Mouse (Mus musculus) hindbrain, postnatal 0 days (tissue): ENCODE results near the gene 2510039O18Rik. TPM values are rescaled to one million over a fixed set of nuclear protein-coding genes. Genes with fewer than 3 reads are reported as not detected.

Experiments used
- ATAC-seq: fragments of 200-750 bp; cut with Nextera tagmentation; 2 replicates; pipeline ENCODE4 v1.8.0; 2017; ENCODE audit warnings: mild to moderate bottlenecking, moderate TSS enrichment, moderate library complexity
- DNase-seq: peaks from one replicate; pipeline ENCODE4 v3.0.0-alpha.2; 2015; ENCODE audit warnings: low spot score
- H3K27ac ChIP-seq: fragments of 300-500 bp; sonication (generic); 2 replicates; pipeline ENCODE4 v1.5.1; 2014; ENCODE audit warnings: mild to moderate bottlenecking
- H3K27me3 ChIP-seq: fragments of 300-500 bp; sonication (generic); 2 replicates; pipeline ENCODE4 v1.6.1; 2014; ENCODE audit warnings: low read length, mixed read lengths; ENCODE audit not compliant: insufficient read depth
- H3K36me3 ChIP-seq: fragments of 300-500 bp; sonication (generic); 2 replicates; pipeline ENCODE4 v1.6.1; 2014; ENCODE audit warnings: low read length, mixed read lengths; ENCODE audit not compliant: insufficient read depth
- H3K4me1 ChIP-seq: fragments of 300-500 bp; sonication (generic); 2 replicates; pipeline ENCODE4 v1.6.1; 2014; ENCODE audit warnings: antibody characterized with exemption, low read length, mixed read lengths; ENCODE audit not compliant: insufficient read depth
- H3K4me2 ChIP-seq: fragments of 300-500 bp; sonication (generic); 2 replicates; pipeline ENCODE4 v1.6.1; 2014; ENCODE audit warnings: low read depth, mild to moderate bottlenecking, low read length, moderate library complexity, mixed read lengths
- H3K4me3 ChIP-seq: fragments of 300-500 bp; sonication (generic); 2 replicates; pipeline ENCODE4 v1.5.1; 2014; ENCODE audit warnings: low read length
- H3K9ac ChIP-seq: fragments of 300-500 bp; sonication (generic); replicated peaks from 2 replicates; pipeline ENCODE4 v1.6.1; 2014; ENCODE audit warnings: mild to moderate bottlenecking, low read length, moderate library complexity, mixed read lengths
- H3K9me3 ChIP-seq: fragments of 300-500 bp; sonication (generic); 2 replicates; pipeline ENCODE4 v1.6.1; 2016; ENCODE audit warnings: low read length, mixed read lengths
- CTCF ChIP-seq: IDR thresholded peaks from 2 replicates; pipeline ENCODE4 v1.5.1; 2016; ENCODE audit warnings: antibody characterized with exemption, control low read depth, low read depth
- WGBS: fragments of 180-500 bp; shearing (Covaris S2); extraction: QIAGEN DNeasy Blood & Tissue Kit; methylation state at CpG from one replicate; pipeline ENCODE4 v1.1.7; 2014; 5-methylcytosine and 5-hydroxymethylcytosine counted together
- polyA plus RNA-seq: library from polyadenylated mRNA; unstranded; fragments of >200 nt; fragmentation: Nextera tagmentation; extraction: Ambion mirVana; gene quantifications from 2 replicates; pipeline ENCODE4 v1.2.1, GENCODE M21; 2015
- total RNA-seq: library from RNA; depleted of rRNA; stranded (reverse); fragments of >200 nt; gene quantifications from 2 replicates; pipeline ENCODE4 v1.2.3, GENCODE M21; 2014

Gene 2510039O18Rik
- total and polyA plus RNA-seq, 2 experiments from 2014 or later: 11.0 to 70.9 TPM

DNA sequence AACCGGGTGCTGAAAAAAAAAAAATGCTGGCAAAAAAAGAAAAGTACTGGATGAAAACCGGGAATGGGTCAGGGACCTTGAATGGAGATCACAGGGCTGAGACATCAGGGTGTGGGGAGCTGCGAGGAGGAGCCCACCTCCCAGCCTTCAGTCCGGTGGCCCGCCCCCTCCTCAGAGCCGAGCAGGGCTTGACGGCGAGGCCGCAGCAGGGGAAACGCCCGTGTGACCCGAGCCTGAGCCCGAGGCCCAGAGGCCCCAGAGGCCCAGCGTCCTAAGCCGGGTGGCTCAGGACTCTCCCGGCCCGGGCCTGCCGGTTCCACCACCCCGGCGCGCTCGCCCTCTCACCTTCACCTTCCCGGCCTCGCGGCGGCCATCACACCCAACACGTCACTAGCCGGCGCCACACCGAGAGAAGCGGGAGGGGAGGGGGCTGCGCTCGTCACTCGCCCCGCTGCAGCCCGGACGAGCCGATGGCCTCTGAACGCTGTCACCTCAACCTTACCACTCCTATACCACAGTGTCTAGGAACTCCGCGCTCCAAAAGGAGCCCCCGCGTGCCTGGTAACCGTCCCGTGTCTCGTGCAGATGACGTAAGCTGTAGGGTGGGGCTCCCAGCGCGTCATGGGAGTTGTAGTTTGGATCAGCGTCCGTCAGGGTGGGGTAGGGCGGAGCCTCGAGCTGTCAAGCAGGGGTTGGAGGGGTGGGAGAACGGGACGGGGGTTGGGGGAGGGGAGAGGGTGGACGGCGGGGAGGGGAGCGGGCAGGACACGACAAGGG lies 36.2 kb upstream of the 2510039O18Rik start, which contains the start of gene Mfn2:
Mfn2 (minus strand) TSS at position 392 of the 777 bp plus-strand sequence.
- peak; percentile 96 for ATAC-seq
- H3K27ac ChIP-seq: peak within 1 kb of the TSS; percentile 88
- H3K4me1 ChIP-seq: peaks cover 10% of the 10 kb centered on the region; the same call in 1 of the 2 replicates
- no peaks in the 10 kb centered on the region for H3K27me3 ChIP-seq
- H3K4me2 ChIP-seq: peak within 1 kb of the TSS; percentile 72
- peak within 1 kb of the TSS; percentile 75 for H3K9ac ChIP-seq
- DNase-seq: peak; percentile 95
- H3K36me3 ChIP-seq: peaks cover 17% of the 10 kb centered on the region; the same call in 1 of the 2 replicates
- H3K9me3 ChIP-seq: no peaks in the 10 kb centered on the region
- under 1% methylated on average over 48 of the region's 59 CpGs for whole genome bisulfite sequencing
- H3K4me3 ChIP-seq: peak within 1 kb of the TSS; percentile 88
- no peak for TF ChIP-seq CTCF

DNA sequence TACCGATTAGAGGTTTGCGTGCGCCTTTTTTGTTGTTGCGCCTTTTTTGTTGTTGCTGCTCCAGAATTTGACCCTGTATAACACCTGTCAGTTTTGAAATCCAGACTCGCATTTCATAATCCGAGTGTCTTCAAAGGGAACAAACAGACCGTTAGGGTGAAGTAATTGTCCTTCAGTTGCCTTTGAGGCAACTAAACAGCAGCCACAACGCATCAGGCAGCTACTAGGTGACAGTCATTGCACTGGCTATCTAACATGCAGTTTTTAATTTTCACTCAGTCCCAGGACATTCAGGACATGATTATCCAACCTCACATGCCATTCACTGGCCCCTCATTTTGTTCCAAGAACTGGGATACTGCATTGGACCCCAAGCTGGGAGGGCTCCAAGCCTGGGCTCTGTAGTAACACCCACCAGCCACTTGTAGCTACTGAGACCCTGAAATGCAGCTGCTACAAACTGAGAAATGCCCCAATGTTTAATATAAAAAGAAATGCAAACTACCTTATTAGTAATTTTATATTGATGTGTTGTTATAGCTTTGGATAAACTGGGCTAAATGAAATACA lies 35.5 kb upstream of the 2510039O18Rik start:
- peak; percentile 34; the same call in 1 of the 2 replicates for TF ChIP-seq CTCF
- H3K27ac ChIP-seq: peak overlapping the region; percentile 88
- peak; percentile 33 for ATAC-seq
- no peaks in the 10 kb centered on the region for H3K9me3 ChIP-seq
- WGBS: under 1% methylated on average over 8 of the region's 8 CpGs
- no peaks in the 10 kb centered on the region for H3K27me3 ChIP-seq
- H3K4me1 ChIP-seq: peaks cover 10% of the 10 kb centered on the region; the same call in 1 of the 2 replicates
- H3K4me3 ChIP-seq: peak overlapping the region; percentile 88
- H3K9ac ChIP-seq: peak overlapping the region; percentile 75
- peak; percentile 42 for DNase-seq
- H3K4me2 ChIP-seq: peak overlapping the region; percentile 72
- H3K36me3 ChIP-seq: 0 out of 2 replicates have a peak, but pooled peaks cover 10% of the 10 kb centered on the region

DNA sequence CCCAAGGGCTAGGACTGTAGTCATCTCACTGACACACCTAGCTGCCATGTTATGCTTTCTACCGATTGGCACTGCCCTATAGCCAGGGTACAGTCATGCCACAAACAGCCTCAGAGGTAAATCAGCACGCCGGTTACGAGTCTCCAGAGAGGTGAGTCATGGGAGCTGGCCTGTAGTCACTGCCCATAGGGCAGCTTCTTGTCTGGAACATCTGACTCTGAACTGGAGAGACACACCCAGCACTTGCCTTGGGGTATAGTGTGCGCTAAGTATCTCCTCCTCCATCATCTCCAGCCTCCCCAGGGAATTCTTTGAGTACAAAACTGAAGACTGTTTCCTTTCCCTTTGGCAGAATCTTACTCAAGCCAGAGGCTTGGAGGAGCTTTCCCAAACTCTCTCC lies 34.5 kb upstream of the 2510039O18Rik start:
- no peak for TF ChIP-seq CTCF
- 85% methylated on average over 5 of the region's 5 CpGs for WGBS
- Histone ChIP-seq H3K4me2 (no peak overlapping the region), H3K9me3 (no peaks in the 10 kb centered on the region), H3K9ac (no peak overlapping the region), H3K27me3 (no peaks in the 10 kb centered on the region), H3K27ac (no peak overlapping the region), H3K4me1 (peaks cover 10% of the 10 kb centered on the region; the same call in 1 of the 2 replicates), H3K36me3 (0 out of 2 replicates have a peak, but pooled peaks cover 4% of the 10 kb centered on the region), H3K4me3 (no peak overlapping the region)
- ATAC-seq: no peak
- no peak for DNase-seq

DNA sequence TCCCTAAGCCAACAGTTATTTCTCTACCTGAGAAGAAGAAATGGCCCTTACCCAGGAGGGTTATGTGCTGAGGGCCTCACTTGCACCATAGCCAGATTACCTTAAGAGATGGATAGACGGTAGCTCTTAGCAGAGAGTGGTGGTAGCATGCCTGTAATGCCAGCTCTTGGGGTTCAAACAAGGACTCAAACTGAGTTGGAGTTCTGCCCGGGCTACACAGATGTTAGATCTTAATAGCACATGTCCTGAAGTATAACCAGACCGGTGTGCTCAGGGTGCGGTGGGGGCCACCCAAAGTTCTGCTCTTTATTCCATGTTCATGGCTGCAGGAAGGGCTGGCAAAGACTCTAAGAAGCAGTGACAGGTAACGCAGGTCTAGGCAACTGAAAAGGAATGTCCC lies 31.2 kb upstream of the 2510039O18Rik start:
- H3K4me1 ChIP-seq: no peaks in the 10 kb centered on the region
- 83% methylated on average over 5 of the region's 5 CpGs for WGBS
- no peak for TF ChIP-seq CTCF

GRCm38 (mm10) chr4:147918459-147919121 lies 22.1 kb upstream of the 2510039O18Rik start:
- H3K36me3 ChIP-seq: no peaks in the 10 kb centered on the region
- H3K9ac ChIP-seq: no peak overlapping the region
- no peak overlapping the region for H3K4me3 ChIP-seq
- H3K4me1 ChIP-seq: no peaks in the 10 kb centered on the region
- no peaks in the 10 kb centered on the region for H3K9me3 ChIP-seq
- no peak overlapping the region for H3K4me2 ChIP-seq
- no peaks in the 10 kb centered on the region for H3K27me3 ChIP-seq
- TF ChIP-seq CTCF: peak; percentile 71
- 59% methylated on average over 7 of the region's 7 CpGs for WGBS
- H3K27ac ChIP-seq: no peak overlapping the region
- peak; percentile 30; the same call in 1 of the 2 replicates for ATAC-seq
- peak; percentile 58 for DNase-seq

More for the DNA sequence above, 31.2 kb upstream of the 2510039O18Rik start:
- Histone ChIP-seq H3K9ac (no peak overlapping the region), H3K27ac (no peak overlapping the region), H3K27me3 (no peaks in the 10 kb centered on the region), H3K4me3 (no peak overlapping the region), H3K36me3 (no peaks in the 10 kb centered on the region), H3K9me3 (no peaks in the 10 kb centered on the region), H3K4me2 (no peak overlapping the region)
- ATAC-seq (no peak), DNase-seq (no peak)

DNA sequence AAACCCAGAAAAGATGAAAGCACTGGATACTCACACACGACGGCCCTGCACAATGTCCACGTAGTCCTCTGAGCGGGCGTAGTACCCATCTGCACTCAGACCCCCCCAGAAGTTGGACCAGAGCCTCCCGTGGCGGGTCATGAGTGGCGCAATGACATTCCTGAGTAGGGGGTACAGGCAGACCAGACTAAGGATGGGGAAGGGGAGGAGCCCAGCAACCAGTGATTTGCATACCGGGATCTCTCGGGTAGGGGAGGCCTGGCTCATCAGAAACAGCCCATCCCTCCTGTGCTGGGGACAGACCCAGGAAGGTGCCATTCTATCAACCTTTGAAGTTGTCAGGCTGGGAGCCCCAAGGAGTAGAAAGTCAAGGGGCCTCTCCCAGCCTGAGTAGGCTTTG lies 19.7 kb upstream of the 2510039O18Rik start:
- no peak for TF ChIP-seq CTCF
- H3K27ac ChIP-seq: no peak overlapping the region
- H3K27me3 ChIP-seq: no peaks in the 10 kb centered on the region
- H3K9me3 ChIP-seq: no peaks in the 10 kb centered on the region
- no peak overlapping the region for H3K9ac ChIP-seq
- H3K4me2 ChIP-seq: no peak overlapping the region
- WGBS: 33% methylated on average over 10 of the region's 10 CpGs
- H3K36me3 ChIP-seq: no peaks in the 10 kb centered on the region
- ATAC-seq: no peak
- H3K4me1 ChIP-seq: no peaks in the 10 kb centered on the region
- no peak overlapping the region for H3K4me3 ChIP-seq
- DNase-seq: no peak
